Mouse (Mus musculus) midbrain, embryonic 11.5 days (tissue): ENCODE data around the gene Cbx2. TPM values are rescaled to one million over a fixed set of nuclear protein-coding genes. Genes with fewer than 3 reads are reported as not detected.

Source experiments
- ATAC-seq: fragments of 200-750 bp; cut with Nextera tagmentation; 2 replicates; pipeline ENCODE4 v1.8.0; 2017; ENCODE audit warnings: moderate TSS enrichment, moderate library complexity; ENCODE audit not compliant: low FRiP score
- DNase-seq: peaks from one replicate; pipeline ENCODE4 v3.0.0; 2015; ENCODE audit warnings: low spot score; ENCODE audit errors: missing footprints
- H3K27ac ChIP-seq: fragments of 300-500 bp; sonication (generic); 2 replicates; pipeline ENCODE4 v1.5.1; 2014; ENCODE audit warnings: low read depth, low read length
- H3K27me3 ChIP-seq: fragments of 300-500 bp; sonication (generic); 2 replicates; pipeline ENCODE4 v1.6.1; 2014; ENCODE audit warnings: mild to moderate bottlenecking, low read length, moderate library complexity, mixed read lengths; ENCODE audit not compliant: control insufficient read depth, insufficient read depth
- H3K36me3 ChIP-seq: fragments of 300-500 bp; sonication (generic); 2 replicates; pipeline ENCODE4 v1.6.1; 2014; ENCODE audit warnings: mild to moderate bottlenecking, low read length, moderate library complexity, mixed read lengths; ENCODE audit not compliant: control insufficient read depth, insufficient read depth
- H3K4me1 ChIP-seq: fragments of 300-500 bp; sonication (generic); 2 replicates; pipeline ENCODE4 v1.6.1; 2014; ENCODE audit warnings: low read length; ENCODE audit not compliant: control insufficient read depth, insufficient read depth
- H3K4me2 ChIP-seq: fragments of 300-500 bp; sonication (generic); 2 replicates; pipeline ENCODE4 v1.6.1; 2014; ENCODE audit warnings: mild to moderate bottlenecking, moderate library complexity
- H3K4me3 ChIP-seq: fragments of 300-500 bp; sonication (generic); 2 replicates; pipeline ENCODE4 v1.5.1; 2014; ENCODE audit warnings: low read depth, low read length
- H3K9ac ChIP-seq: fragments of 300-500 bp; sonication (generic); 2 replicates; pipeline ENCODE4 v1.6.1; 2014; ENCODE audit warnings: low read length
- H3K9me3 ChIP-seq: fragments of 300-500 bp; sonication (generic); 2 replicates; pipeline ENCODE4 v1.6.1; 2016; ENCODE audit warnings: low read length; ENCODE audit not compliant: control insufficient read depth
- WGBS: fragments of 180-500 bp; shearing (Covaris S2); extraction: QIAGEN DNeasy Blood & Tissue Kit; methylation state at CpG from one replicate; pipeline ENCODE4 v1.1.7; 2014; 5-methylcytosine and 5-hydroxymethylcytosine counted together
- polyA plus RNA-seq: library from polyadenylated mRNA; unstranded; fragments of >200 nt; fragmentation: Nextera tagmentation; extraction: Ambion mirVana; gene quantifications from 2 replicates; pipeline ENCODE4 v1.2.1, GENCODE M21; 2014

Gene Cbx2
- polyA plus RNA-seq, 1 experiment from 2014 or later: 70.5 TPM

DNA sequence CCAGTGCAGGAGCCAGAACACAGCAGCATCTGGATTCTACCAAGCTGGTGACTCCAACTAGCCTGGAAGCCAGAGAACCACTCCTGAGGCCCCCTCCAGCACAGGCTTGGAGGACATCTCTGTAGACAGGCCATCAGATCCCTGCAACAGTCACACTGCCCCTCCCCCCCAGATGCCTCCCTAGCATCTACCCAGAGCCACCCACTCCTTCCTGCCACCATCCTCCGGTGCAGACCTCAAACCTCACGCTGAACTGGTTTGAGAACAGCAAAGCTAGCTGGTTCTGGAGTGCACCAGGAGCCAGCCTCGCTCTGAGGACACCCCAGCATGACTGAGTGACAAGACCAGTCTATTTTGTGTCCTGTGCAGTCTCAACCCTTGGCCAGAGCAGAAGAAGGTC lies 30.0 kb upstream of the Cbx2 start:
- 81% methylated on average over 3 of the region's 3 CpGs for WGBS
- Histone ChIP-seq H3K4me1 (no peaks in the 10 kb centered on the region), H3K27ac (no peak overlapping the region), H3K9ac (no peak overlapping the region), H3K36me3 (no peaks in the 10 kb centered on the region), H3K4me2 (no peak overlapping the region), H3K9me3 (no peaks in the 10 kb centered on the region), H3K27me3 (no peaks in the 10 kb centered on the region), H3K4me3 (no peak overlapping the region)
- no peak for DNase-seq
- ATAC-seq: no peak

DNA sequence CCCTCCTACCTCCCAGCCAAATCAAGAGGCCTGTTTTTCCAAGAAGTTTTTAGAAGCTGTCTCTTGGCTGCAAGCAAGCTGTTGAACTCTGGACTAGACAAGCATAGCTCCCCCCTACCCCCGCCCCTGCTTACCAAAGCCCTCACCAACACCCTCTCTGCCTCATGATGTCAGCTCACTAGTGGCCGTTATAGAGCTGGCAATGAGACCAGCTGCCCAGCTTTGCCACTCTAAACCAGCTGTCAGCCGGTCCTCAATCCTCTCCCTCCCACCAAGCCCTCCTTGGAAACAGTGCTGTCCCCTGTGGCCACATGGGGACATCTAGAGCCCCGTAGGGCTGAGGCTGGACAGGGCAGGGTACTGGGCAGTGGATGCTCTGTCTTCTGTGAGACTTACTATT lies 27.3 kb upstream of the Cbx2 start:
- WGBS: 29% methylated on average over 4 of the region's 4 CpGs
- no peaks in the 10 kb centered on the region for H3K36me3 ChIP-seq
- H3K27ac ChIP-seq: no peak overlapping the region
- ATAC-seq (no peak), DNase-seq (no peak)
- peaks cover 12% of the 10 kb centered on the region for H3K27me3 ChIP-seq
- peaks cover 16% of the 10 kb centered on the region for H3K4me1 ChIP-seq
- H3K4me2 ChIP-seq: no peak overlapping the region
- H3K9me3 ChIP-seq: no peaks in the 10 kb centered on the region
- no peak overlapping the region for H3K4me3 ChIP-seq
- no peak overlapping the region for H3K9ac ChIP-seq

DNA sequence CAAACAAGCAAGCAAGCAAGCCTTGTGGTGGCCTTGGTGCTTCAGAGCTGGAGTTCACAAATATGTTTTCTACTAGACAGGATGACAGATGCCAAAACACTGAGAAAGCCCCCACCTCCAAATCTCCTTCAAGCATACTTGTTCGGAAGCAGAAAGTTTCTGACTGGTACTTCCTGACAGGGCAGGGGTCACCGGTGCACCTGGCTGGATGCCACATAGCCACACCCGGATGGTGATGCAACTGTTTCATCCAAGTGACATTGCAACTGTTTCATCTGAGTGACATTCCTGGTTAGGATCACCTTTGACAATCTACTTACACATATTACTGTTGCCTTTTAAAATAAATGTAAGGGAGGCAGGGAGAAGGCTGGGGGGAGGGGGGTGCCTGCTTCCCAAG lies 25.6 kb upstream of the Cbx2 start:
- whole genome bisulfite sequencing: 87% methylated on average over 3 of the region's 3 CpGs
- Histone ChIP-seq H3K36me3 (no peaks in the 10 kb centered on the region), H3K4me2 (no peak overlapping the region), H3K4me1 (peaks cover 16% of the 10 kb centered on the region), H3K27ac (no peak overlapping the region), H3K9me3 (no peaks in the 10 kb centered on the region), H3K27me3 (peaks cover 12% of the 10 kb centered on the region), H3K9ac (no peak overlapping the region), H3K4me3 (no peak overlapping the region)
- ATAC-seq (no peak), DNase-seq (no peak)

DNA sequence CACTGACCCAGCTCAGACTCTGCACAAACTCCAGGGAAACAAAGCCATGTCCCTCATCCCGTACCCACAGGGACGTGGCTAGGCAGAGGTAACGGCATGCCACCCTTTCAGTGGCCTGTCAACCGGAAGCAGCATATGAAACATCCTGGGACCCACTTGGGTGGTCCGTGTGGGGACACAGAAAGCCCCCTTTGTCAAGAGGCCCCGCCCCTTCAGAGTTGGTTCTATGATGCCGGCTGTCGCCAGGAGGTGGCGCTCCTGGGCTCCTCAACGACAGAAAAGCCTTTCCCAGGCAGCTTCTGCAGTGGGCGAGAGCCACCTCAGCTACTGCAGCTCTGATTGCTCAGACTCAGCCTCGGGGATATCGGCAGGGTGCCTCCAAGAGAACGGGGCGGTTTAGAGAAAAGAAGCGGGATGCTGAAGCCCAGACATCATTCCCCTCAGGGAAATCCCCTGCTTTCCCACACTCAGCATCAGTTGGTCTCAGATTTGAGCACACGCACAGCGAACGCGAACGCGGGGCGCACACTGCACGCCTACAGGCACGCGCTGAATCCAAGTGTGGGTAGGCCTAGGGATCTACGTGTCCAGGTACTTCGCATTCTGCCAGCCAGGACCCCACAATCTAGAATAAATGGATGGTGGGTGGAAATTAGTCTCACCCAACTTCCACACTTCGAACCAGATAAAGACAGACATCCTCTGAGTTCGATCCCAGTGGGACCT lies 24.1 kb upstream of the Cbx2 start:
- Histone ChIP-seq H3K9ac (peak overlapping the region; percentile 38; the same call in 1 of the 2 replicates), H3K9me3 (no peaks in the 10 kb centered on the region), H3K4me1 (peaks cover 16% of the 10 kb centered on the region), H3K27ac (peak overlapping the region; percentile 40), H3K4me3 (peak overlapping the region; percentile 20; the same call in 1 of the 2 replicates), H3K27me3 (peaks cover 12% of the 10 kb centered on the region), H3K4me2 (peak overlapping the region; percentile 49), H3K36me3 (no peaks in the 10 kb centered on the region)
- ATAC-seq (peak; percentile 74), DNase-seq (peak; percentile 100)
- 8% methylated on average over 30 of the region's 30 CpGs for WGBS

DNA sequence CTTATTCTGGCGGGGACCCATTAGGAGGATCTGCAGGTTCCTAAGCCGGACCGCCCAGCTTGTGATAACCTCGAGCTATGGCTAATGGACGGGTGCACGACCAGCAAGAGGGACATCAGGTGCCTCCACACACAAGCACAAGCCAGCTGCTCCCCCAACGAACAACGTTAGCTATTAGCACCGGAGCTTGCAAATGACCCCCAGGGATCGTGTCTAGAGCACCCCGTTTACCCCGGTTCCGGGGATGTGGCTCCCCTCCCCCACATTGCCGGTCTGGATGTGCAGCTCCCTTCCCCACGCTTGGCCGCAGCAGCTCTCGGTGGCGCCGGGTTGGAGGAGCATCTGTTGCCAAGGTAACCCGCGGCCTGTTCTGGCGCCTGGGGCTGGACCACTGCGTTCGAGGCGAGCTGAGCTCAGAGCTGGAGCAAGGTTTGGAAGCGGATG lies 23.4 kb upstream of the Cbx2 start:
- peaks cover 12% of the 10 kb centered on the region for H3K27me3 ChIP-seq
- H3K4me3 ChIP-seq: no peak overlapping the region
- H3K9ac ChIP-seq: peak overlapping the region; percentile 30
- peaks cover 16% of the 10 kb centered on the region for H3K4me1 ChIP-seq
- H3K4me2 ChIP-seq: peak overlapping the region; percentile 49
- H3K36me3 ChIP-seq: no peaks in the 10 kb centered on the region
- peak; percentile 95 for DNase-seq
- H3K27ac ChIP-seq: no peak overlapping the region
- peak; percentile 75 for ATAC-seq
- 3% methylated on average over 26 of the region's 26 CpGs for WGBS
- no peaks in the 10 kb centered on the region for H3K9me3 ChIP-seq

DNA sequence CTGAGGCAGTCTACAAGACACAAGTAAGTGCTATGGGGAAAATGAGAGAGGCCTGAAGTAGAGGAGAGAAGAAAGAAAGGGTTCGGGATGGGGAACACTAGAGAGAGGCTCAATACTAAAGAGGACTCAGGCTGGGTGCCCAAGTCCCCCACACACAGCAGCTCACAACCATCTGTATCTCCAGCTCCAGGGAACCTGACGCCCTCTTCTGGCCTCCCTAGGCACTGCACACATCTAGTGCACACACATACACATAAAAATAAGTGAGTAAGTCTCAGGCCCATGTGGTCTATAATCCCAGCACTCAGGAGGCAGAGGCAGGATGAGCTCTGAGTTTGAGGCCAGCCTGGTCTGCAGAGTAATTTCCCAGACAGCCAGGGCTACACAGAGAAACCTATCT lies 21.9 kb upstream of the Cbx2 start:
- H3K27me3 ChIP-seq: peaks cover 12% of the 10 kb centered on the region
- H3K9me3 ChIP-seq: no peaks in the 10 kb centered on the region
- H3K4me3 ChIP-seq: no peak overlapping the region
- no peak overlapping the region for H3K4me2 ChIP-seq
- H3K27ac ChIP-seq: no peak overlapping the region
- peaks cover 16% of the 10 kb centered on the region for H3K4me1 ChIP-seq
- ATAC-seq (no peak), DNase-seq (no peak)
- H3K9ac ChIP-seq: no peak overlapping the region
- 75% methylated on average over 2 of the region's 2 CpGs for WGBS
- H3K36me3 ChIP-seq: no peaks in the 10 kb centered on the region

DNA sequence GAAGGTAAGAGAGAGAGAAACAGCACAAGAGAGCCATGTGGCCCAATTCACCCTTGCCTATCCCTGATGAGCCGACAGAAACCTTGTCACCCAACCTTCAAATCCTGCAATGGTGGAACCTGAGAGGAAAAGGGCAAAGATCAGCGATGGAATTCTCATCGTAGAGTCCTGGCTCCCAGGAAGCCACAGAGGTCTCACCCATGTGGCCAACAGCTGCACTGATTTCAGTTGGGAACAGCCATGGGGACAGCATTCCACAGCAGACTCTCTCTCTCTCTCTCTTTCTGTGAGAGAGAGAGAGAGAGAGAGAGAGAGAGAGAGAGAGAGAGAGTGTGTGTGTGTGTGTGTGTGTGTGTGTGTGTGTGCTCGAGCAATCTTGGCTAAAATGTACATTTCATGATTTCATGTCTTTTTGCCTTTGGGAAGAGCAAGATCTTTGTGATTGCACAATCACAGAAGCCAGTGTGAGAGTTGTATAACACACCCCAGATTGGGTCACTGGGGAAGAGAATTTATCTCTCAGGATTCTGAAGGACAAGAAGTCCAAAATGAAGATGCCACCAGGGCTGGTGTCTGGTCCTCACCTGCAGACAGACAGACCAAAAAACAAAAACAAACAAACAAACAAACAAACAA lies 21.2 kb upstream of the Cbx2 start:
- no peaks in the 10 kb centered on the region for H3K9me3 ChIP-seq
- no peak overlapping the region for H3K27ac ChIP-seq
- H3K27me3 ChIP-seq: peaks cover 12% of the 10 kb centered on the region
- DNase-seq: no peak
- no peak overlapping the region for H3K4me2 ChIP-seq
- no peak overlapping the region for H3K4me3 ChIP-seq
- ATAC-seq: no peak
- no peak overlapping the region for H3K9ac ChIP-seq
- 72% methylated on average over 4 of the region's 4 CpGs for WGBS
- no peaks in the 10 kb centered on the region for H3K36me3 ChIP-seq
- peaks cover 16% of the 10 kb centered on the region for H3K4me1 ChIP-seq

DNA sequence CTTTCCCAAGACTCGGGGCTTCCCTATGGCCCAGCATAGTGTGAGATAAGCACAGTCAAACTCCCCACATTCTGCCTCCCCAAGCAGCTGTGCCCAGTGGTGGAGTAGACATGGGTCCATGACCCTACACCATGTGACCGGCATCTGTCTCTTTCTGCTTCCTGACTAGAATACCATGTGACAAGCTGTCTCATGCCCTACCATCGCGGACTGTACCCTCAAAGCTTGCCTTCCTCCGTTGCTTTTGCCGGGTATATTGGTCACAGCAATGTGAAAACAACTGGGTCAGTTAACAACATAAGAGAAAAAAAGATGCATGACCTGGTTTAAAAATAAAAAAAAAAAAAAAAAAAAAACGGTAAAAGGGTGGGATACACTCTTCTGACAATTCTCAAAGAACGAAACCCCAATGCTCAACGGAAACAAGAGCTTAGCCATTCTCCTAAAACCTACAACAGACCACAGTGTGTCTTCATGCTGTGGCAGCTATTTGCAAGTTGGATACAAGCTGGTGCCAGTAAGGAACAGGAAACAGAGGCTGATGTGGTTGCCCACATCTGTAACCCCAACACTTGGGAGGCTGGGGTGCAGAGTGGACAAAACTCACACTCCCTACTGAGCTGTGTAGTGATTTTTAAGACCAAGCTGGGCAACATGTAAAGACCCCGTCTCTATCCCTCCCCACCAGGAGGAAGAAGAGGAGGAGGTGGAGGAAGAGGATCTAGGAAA lies 17.1 kb upstream of the Cbx2 start:
- Histone ChIP-seq H3K36me3 (no peaks in the 10 kb centered on the region), H3K9ac (no peak overlapping the region), H3K27me3 (no peaks in the 10 kb centered on the region), H3K4me2 (no peak overlapping the region), H3K9me3 (no peaks in the 10 kb centered on the region), H3K4me1 (0 out of 2 replicates have a peak, but pooled peaks cover 2% of the 10 kb centered on the region), H3K27ac (no peak overlapping the region), H3K4me3 (no peak overlapping the region)
- DNase-seq: no peak
- ATAC-seq: no peak
- WGBS: 90% methylated on average over 10 of the region's 10 CpGs

DNA sequence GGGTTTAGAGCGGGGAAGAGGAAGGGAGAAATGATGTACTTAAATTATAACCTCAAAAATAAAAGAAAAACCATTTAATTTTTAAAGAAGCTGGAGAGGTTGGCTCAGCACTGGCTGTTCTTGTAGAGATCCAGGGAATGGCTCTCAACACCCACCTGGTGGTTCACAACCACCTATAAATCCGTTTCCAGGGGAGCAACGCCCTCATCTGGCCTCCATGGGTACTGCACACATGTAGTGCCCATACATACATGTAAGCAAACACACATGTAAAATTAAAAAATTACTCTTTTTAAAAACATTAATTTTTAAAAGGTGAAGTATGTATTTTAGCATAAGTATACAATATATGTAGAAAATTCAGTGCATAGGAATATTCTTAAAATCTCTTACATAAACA lies 16.3 kb upstream of the Cbx2 start:
- Histone ChIP-seq H3K4me3 (no peak overlapping the region), H3K9ac (no peak overlapping the region), H3K4me2 (no peak overlapping the region), H3K27ac (no peak overlapping the region), H3K36me3 (no peaks in the 10 kb centered on the region), H3K4me1 (0 out of 2 replicates have a peak, but pooled peaks cover 2% of the 10 kb centered on the region), H3K27me3 (no peaks in the 10 kb centered on the region), H3K9me3 (no peaks in the 10 kb centered on the region)
- WGBS: 70% methylated on average over 3 of the region's 3 CpGs
- ATAC-seq (no peak), DNase-seq (no peak)
